Mouse (Mus musculus): Measurements from ENCODE around the gene A2ml1.

DNA sequence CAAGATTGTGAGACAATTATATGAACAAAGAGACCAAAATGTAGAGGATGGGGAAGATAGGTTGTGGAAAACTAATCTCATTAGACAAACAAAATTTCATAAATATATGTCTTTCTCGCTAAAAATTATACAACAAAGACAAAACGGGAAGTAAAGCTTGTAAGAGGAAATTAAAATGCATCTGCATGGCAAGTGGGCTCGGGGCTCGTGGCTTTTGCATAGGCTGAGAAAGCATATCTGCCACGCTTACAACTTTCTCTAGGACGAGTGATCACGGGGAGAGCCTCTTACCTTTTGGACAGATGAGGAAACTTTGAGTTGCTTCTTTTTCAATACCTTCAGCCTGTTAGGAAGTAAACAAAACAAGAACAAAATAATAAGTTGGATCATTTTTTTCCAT is 27.4 kb downstream of the A2ml1 start:
- TF ChIP-seq CTCF (IDR thresholded peaks at IDR 0.05; ENCODE audit: low read depth): no peak
- TF ChIP-seq EP300 (IDR thresholded peaks at IDR 0.05; ENCODE audit: low read depth): no peak

Data from liver, embryonic 14.5 days (tissue).